Mouse (Mus musculus) liver, embryonic 14.5 days (tissue): ENCODE data around the gene Ctsl.

Experiments used
- CTCF ChIP-seq: IDR thresholded peaks from 2 replicates; pipeline ENCODE4 v1.5.1; 2016; ENCODE audit warnings: antibody characterized with exemption, low read depth, control low read depth
- EP300 ChIP-seq: IDR thresholded peaks from 2 replicates; pipeline ENCODE4 v1.6.1; 2016; ENCODE audit warnings: antibody characterized with exemption, low read depth

- TF ChIP-seq CTCF (no peak), EP300 (no peak)
These were observed 35.1 kb downstream of the Ctsl start for GRCm38 (mm10) chr13:64335546-64336132.
